Mouse (Mus musculus): Measurements from ENCODE around the gene Olfr1080. TPM values are rescaled to one million over a fixed set of nuclear protein-coding genes. Genes with fewer than 3 reads are reported as not detected.
"Not testable (repeated sequence)": the region's sequence is repeated elsewhere in the genome, so short reads cannot be mapped to it uniquely, and the experiment has no call there.

Olfr1080 gene
- polyA plus RNA-seq (2015; fragmentation: Nextera tagmentation; extraction: Ambion mirVana): not detected in 2 replicates

DNA sequence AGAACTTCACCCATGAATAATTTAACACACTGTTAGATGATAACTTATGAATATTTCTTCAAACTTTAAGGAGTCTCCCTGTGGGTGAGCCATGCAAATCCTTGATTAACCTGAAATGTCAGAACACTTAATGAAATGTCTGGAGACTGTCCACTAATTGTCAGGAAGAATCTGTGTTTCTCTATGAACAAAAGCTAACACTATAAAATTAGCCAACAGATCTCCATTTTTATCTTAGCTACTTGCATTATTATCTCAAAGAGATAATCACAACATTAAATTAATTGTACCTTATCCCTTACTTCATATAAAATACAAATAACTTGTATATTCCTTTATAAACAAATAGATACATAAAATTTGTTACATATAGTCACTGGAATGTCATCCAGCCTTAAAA, at the start of gene Olfr1080:
TSS of gene Olfr1080 (minus strand) at position 101 of the 400 bp plus-strand sequence.
- H3K9me3 ChIP-seq (ENCODE audit: control insufficient read depth, low read length); H3K4me2 ChIP-seq (replicated peaks; ENCODE audit: low read depth); H3K36me3 ChIP-seq (ENCODE audit: control insufficient read depth, insufficient read depth, low read length); H3K27me3 ChIP-seq (ENCODE audit: control insufficient read depth, insufficient read depth, low read length); ATAC-seq (ENCODE audit: low FRiP score, low TSS enrichment); H3K4me3 ChIP-seq (ENCODE audit: low read depth, low read length); DNase-seq (ENCODE audit: low spot score); H3K9ac ChIP-seq (ENCODE audit: low read length); H3K27ac ChIP-seq (replicated peaks); H3K4me1 ChIP-seq (replicated peaks; ENCODE audit: control insufficient read depth, insufficient read depth): not testable (repeated sequence)

DNA sequence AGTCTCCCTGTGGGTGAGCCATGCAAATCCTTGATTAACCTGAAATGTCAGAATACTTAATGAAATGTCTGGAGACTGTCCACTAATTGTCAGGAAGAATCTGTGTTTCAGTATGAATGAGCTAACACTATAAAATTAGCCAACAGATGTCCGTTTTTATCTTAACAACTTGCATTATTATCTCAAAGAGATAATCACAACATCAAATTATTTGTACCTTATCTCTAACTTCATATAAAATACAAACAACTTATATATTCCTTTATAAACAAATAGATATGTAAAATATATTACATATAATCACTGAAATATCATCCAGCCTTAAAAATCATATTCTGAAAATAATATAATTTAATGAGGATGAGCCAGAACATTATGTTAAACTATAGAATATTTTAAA, 40.8 kb upstream of the Olfr1080 start, which contains the start of gene Olfr1082:
TSS of gene Olfr1082 (minus strand) at position 101 of the 400 bp plus-strand sequence.
- not testable (repeated sequence) for DNase-seq (ENCODE audit: low spot score); H3K4me2 ChIP-seq (replicated peaks; ENCODE audit: low read depth); H3K27me3 ChIP-seq (ENCODE audit: control insufficient read depth, insufficient read depth, low read length); H3K27ac ChIP-seq (replicated peaks); H3K36me3 ChIP-seq (ENCODE audit: control insufficient read depth, insufficient read depth, low read length); H3K9me3 ChIP-seq (ENCODE audit: control insufficient read depth, low read length); H3K9ac ChIP-seq (ENCODE audit: low read length); ATAC-seq (ENCODE audit: low FRiP score, low TSS enrichment); H3K4me1 ChIP-seq (replicated peaks; ENCODE audit: control insufficient read depth, insufficient read depth); H3K4me3 ChIP-seq (ENCODE audit: low read depth, low read length)
- WGBS: 44% methylated on average over 1 of the region's 1 CpGs

DNA sequence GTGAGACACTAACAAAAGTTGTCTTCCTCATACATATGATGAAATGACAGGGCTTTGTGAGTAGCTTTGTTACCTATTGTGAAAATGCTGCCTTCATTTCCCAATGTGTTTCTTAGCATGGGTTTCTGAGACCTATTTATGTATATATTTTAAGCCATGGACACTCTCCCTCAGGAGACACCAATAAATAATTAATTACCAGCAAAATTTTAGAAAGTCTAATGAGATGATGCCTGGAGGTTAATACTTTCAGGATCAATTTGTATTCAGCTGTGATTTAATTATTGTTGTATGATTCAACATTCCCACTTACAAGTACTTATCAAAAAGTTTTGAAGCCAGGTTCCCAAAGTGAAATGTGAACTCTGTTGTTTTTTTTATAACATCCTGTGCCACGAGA, 15.7 kb downstream of the Olfr1080 start, which contains the start of gene Olfr1079:
TSS of gene Olfr1079 (minus strand) at position 101 of the 400 bp plus-strand sequence.
- Histone ChIP-seq H3K27me3 (ENCODE audit: control insufficient read depth, insufficient read depth, low read length) (no peaks in the 10 kb centered on the region), H3K4me3 (ENCODE audit: low read depth, low read length) (no peak within 1 kb of the TSS), H3K27ac (replicated peaks) (no peak within 1 kb of the TSS), H3K4me1 (replicated peaks; ENCODE audit: control insufficient read depth, insufficient read depth) (no peaks in the 10 kb centered on the region), H3K9me3 (ENCODE audit: control insufficient read depth, low read length) (no peaks in the 10 kb centered on the region), H3K36me3 (ENCODE audit: control insufficient read depth, insufficient read depth, low read length) (no peaks in the 10 kb centered on the region), H3K9ac (ENCODE audit: low read length) (no peak within 1 kb of the TSS), H3K4me2 (replicated peaks; ENCODE audit: low read depth) (no peak within 1 kb of the TSS)
- ATAC-seq (ENCODE audit: low FRiP score, low TSS enrichment) (no peak), DNase-seq (ENCODE audit: low spot score) (no peak)
- TF ChIP-seq CTCF (IDR thresholded peaks at IDR 0.05; ENCODE audit: low read depth): no peak
- TF ChIP-seq EP300 (optimal IDR thresholded peaks at IDR 0.05): no peak
- 64% methylated on average over 1 of the region's 1 CpGs for WGBS

DNA sequence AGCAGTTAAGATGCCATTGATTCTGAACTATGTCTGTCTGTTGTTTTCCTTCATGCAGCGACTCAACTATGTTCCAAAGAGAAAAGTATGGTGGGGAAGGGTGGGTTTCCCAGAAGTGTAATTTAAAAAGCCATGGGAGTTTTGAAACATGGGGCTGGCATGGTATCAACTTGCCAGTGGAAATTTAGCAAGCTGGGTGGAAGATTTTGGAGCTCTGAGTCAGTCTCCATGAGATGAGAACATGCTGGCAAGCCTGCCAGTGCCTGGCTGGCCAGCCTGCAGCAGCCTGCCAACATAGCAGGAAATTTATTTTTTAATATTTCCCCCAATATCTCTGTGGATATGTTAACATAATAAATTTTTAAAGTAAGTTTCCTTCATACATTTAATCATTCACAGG, 27.0 kb downstream of the Olfr1080 start:
- WGBS: 69% methylated on average over 1 of the region's 1 CpGs
- no peaks in the 10 kb centered on the region for H3K9me3 ChIP-seq (ENCODE audit: control insufficient read depth, low read length)
- TF ChIP-seq EP300 (optimal IDR thresholded peaks at IDR 0.05): no peak
- no peak for TF ChIP-seq CTCF (IDR thresholded peaks at IDR 0.05; ENCODE audit: low read depth)

DNA sequence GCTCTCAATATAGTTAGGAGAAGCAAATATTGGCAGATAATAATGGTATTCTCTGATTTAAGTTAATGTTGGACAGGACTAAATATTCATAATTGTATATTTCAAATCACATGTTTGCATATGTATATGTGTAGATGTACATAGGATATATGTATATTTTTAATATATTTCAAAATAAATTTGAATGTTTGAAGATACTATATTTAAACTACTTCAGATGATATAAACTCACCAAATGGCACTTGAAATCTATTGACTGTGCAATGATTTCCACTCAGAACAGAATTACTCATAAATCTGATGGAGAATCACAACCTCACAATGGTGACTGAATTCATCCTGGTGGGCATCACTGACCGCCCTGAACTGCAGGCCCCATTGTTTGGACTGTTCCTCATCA, 49.9 kb downstream of the Olfr1080 start, which contains the start of gene Olfr1076:
TSS of gene Olfr1076 (plus strand) at position 301 of the 400 bp plus-strand sequence.
- Histone ChIP-seq H3K27me3 (ENCODE audit: control insufficient read depth, insufficient read depth, low read length) (no peaks in the 10 kb centered on the region), H3K4me2 (replicated peaks; ENCODE audit: low read depth) (no peak within 1 kb of the TSS), H3K27ac (replicated peaks) (no peak within 1 kb of the TSS), H3K9ac (ENCODE audit: low read length) (no peak within 1 kb of the TSS), H3K4me1 (replicated peaks; ENCODE audit: control insufficient read depth, insufficient read depth) (no peaks in the 10 kb centered on the region), H3K36me3 (ENCODE audit: control insufficient read depth, insufficient read depth, low read length) (no peaks in the 10 kb centered on the region), H3K9me3 (ENCODE audit: control insufficient read depth, low read length) (no peaks in the 10 kb centered on the region), H3K4me3 (ENCODE audit: low read depth, low read length) (no peak within 1 kb of the TSS)
- 72% methylated on average over 1 of the region's 1 CpGs for WGBS
- TF ChIP-seq EP300 (optimal IDR thresholded peaks at IDR 0.05) (no peak), CTCF (IDR thresholded peaks at IDR 0.05; ENCODE audit: low read depth) (no peak)
- no peak for ATAC-seq (ENCODE audit: low FRiP score, low TSS enrichment)
- no peak for DNase-seq (ENCODE audit: low spot score)

More for the DNA sequence above, 27.0 kb downstream of the Olfr1080 start:
- Histone ChIP-seq H3K4me2 (replicated peaks; ENCODE audit: low read depth) (no peak overlapping the region), H3K36me3 (ENCODE audit: control insufficient read depth, insufficient read depth, low read length) (no peaks in the 10 kb centered on the region), H3K27me3 (ENCODE audit: control insufficient read depth, insufficient read depth, low read length) (no peaks in the 10 kb centered on the region), H3K4me3 (ENCODE audit: low read depth, low read length) (no peak overlapping the region), H3K4me1 (replicated peaks; ENCODE audit: control insufficient read depth, insufficient read depth) (no peaks in the 10 kb centered on the region), H3K27ac (replicated peaks) (no peak overlapping the region), H3K9ac (ENCODE audit: low read length) (no peak overlapping the region)
- ATAC-seq (ENCODE audit: low FRiP score, low TSS enrichment): no peak
- DNase-seq (ENCODE audit: low spot score): no peak

Other genes starting within 250 kb of the Olfr1080 start
- gene Olfr1053, start 243.0 kb downstream of the Olfr1080 start, polyA plus RNA-seq (2015; fragmentation: Nextera tagmentation; extraction: Ambion mirVana): not detected in 2 replicates
- gene Olfr1054, start 222.8 kb downstream of the Olfr1080 start, polyA plus RNA-seq (2015; fragmentation: Nextera tagmentation; extraction: Ambion mirVana): not detected in 2 replicates
- not detected in 2 replicates for gene Olfr1055, start 208.0 kb downstream of the Olfr1080 start, polyA plus RNA-seq (2015; fragmentation: Nextera tagmentation; extraction: Ambion mirVana)
- gene Olfr1056, start 195.8 kb downstream of the Olfr1080 start, polyA plus RNA-seq (2015; fragmentation: Nextera tagmentation; extraction: Ambion mirVana): not detected in 2 replicates
- not detected in 2 replicates for gene Olfr1057, start 179.8 kb downstream of the Olfr1080 start, polyA plus RNA-seq (2015; fragmentation: Nextera tagmentation; extraction: Ambion mirVana)
- not detected in 2 replicates for gene Olfr1058, start 169.7 kb downstream of the Olfr1080 start, polyA plus RNA-seq (2015; fragmentation: Nextera tagmentation; extraction: Ambion mirVana)
- gene Olfr1061, start 144.2 kb downstream of the Olfr1080 start, polyA plus RNA-seq (2015; fragmentation: Nextera tagmentation; extraction: Ambion mirVana): not detected in 2 replicates
- not detected in 2 replicates for gene Olfr1062, start 131.5 kb downstream of the Olfr1080 start, polyA plus RNA-seq (2015; fragmentation: Nextera tagmentation; extraction: Ambion mirVana)
- gene Olfr1065, start 107.6 kb downstream of the Olfr1080 start, polyA plus RNA-seq (2015; fragmentation: Nextera tagmentation; extraction: Ambion mirVana): not detected in 2 replicates
- not detected in 2 replicates for gene Olfr1066, start 102.0 kb downstream of the Olfr1080 start, polyA plus RNA-seq (2015; fragmentation: Nextera tagmentation; extraction: Ambion mirVana)
- not detected in 2 replicates for gene Olfr228, start 70.8 kb downstream of the Olfr1080 start, polyA plus RNA-seq (2015; fragmentation: Nextera tagmentation; extraction: Ambion mirVana)
- not detected in 2 replicates for gene Olfr1076, start 49.8 kb downstream of the Olfr1080 start, polyA plus RNA-seq (2015; fragmentation: Nextera tagmentation; extraction: Ambion mirVana)
- not detected in 2 replicates for gene Olfr1079, start 15.8 kb downstream of the Olfr1080 start, polyA plus RNA-seq (2015; fragmentation: Nextera tagmentation; extraction: Ambion mirVana)
- gene Olfr1082, start 40.7 kb upstream of the Olfr1080 start, polyA plus RNA-seq (2015; fragmentation: Nextera tagmentation; extraction: Ambion mirVana): not detected in 2 replicates
- gene Olfr1084, start 81.5 kb upstream of the Olfr1080 start, polyA plus RNA-seq (2015; fragmentation: Nextera tagmentation; extraction: Ambion mirVana): not detected in 2 replicates
- gene Olfr1085, start 103.8 kb upstream of the Olfr1080 start, polyA plus RNA-seq (2015; fragmentation: Nextera tagmentation; extraction: Ambion mirVana): not detected in 2 replicates
- gene Olfr1086, start 121.9 kb upstream of the Olfr1080 start, polyA plus RNA-seq (2015; fragmentation: Nextera tagmentation; extraction: Ambion mirVana): not detected in 2 replicates
- not detected in 2 replicates for gene Olfr1087, start 140.2 kb upstream of the Olfr1080 start, polyA plus RNA-seq (2015; fragmentation: Nextera tagmentation; extraction: Ambion mirVana)
- gene Olfr1089, start 175.5 kb upstream of the Olfr1080 start, polyA plus RNA-seq (2015; fragmentation: Nextera tagmentation; extraction: Ambion mirVana): not detected in 2 replicates
- not detected in 2 replicates for gene Olfr1090, start 200.8 kb upstream of the Olfr1080 start, polyA plus RNA-seq (2015; fragmentation: Nextera tagmentation; extraction: Ambion mirVana)
- gene Olfr1093, start 224.2 kb upstream of the Olfr1080 start, polyA plus RNA-seq (2015; fragmentation: Nextera tagmentation; extraction: Ambion mirVana): not detected in 2 replicates